ENCODE assay signal across 14 mouse cellular contexts in genomic region chr2:166974177-166974872, GRCm38 (mm10). TPM values are rescaled to one million over a fixed set of nuclear protein-coding genes. Genes with fewer than 3 reads are reported as not detected.
DNase-seq lines count a peak whose midpoint lies in the region; TF ChIP-seq lines count a peak whose summit lies in the region.
"Had no signal": no experiment of that assay in that cellular context is flagged by ENCODE, and none has a peak within 500 bp of the region (broad histone marks: within the 10 kb centered on the region; RNA-seq: fewer than 3 reads in every experiment).

No protein-coding gene starts in this region.

- in situ Hi-C loops in CH12.LX (cut with MboI; ENCODE audit: low pct_ligation_motif_present, low pct_unique_long_range_greater_than_20kb, low sequenced_read_pairs), result no loop called here

- no peaks in the 10 kb centered on the region for H3K36me3 ChIP-seq in kidney, adult 2 months (ENCODE audit: control insufficient read depth, insufficient read depth, low read length)
- peaks cover 0 to 2% of the 10 kb centered on the region in 2 experiments for H3K36me3 ChIP-seq in CH12.LX (replicated peaks in 1 of 2; ENCODE audit: control insufficient read depth in 1 of 2, insufficient read depth in 1 of 2, low read length in 1 of 2)
- peaks cover 10% of the 10 kb centered on the region for H3K36me3 ChIP-seq in megakaryocyte, embryonic 14.5 days (replicated peaks; ENCODE audit: low read length)
- H3K36me3 ChIP-seq: heart, embryonic 10.5 days; hindbrain, embryonic 15.5 days; lung, embryonic 15.5 days; midbrain, embryonic 15.5 days had no signal

- TF ChIP-seq CTCF in kidney, adult 2 months (conservative IDR thresholded peaks at IDR 0.05; ENCODE audit: insufficient read depth, insufficient read length, low read depth, low read length), result no peak
- TF ChIP-seq CTCF in CH12.LX (conservative IDR thresholded peaks at IDR 0.05 in 1 of 2, IDR thresholded peaks at IDR 0.05 in 1 of 2; ENCODE audit: low read depth in 2 of 2, low read length in 2 of 2), result no peak
- no peak for TF ChIP-seq CTCF in cortical plate, adult 2 months (IDR thresholded peaks at IDR 0.05; ENCODE audit: extremely low read depth, insufficient read depth, low read length)

- TF ChIP-seq POLR2A in kidney, adult 2 months (IDR thresholded peaks at IDR 0.05; ENCODE audit: low read depth, low read length), result no peak
- TF ChIP-seq POLR2A in CH12.LX (IDR thresholded peaks at IDR 0.05; ENCODE audit: low read depth, low read length), result no peak
- TF ChIP-seq POLR2A in cortical plate, adult 2 months (IDR thresholded peaks at IDR 0.05; ENCODE audit: extremely low read depth, insufficient read depth, low read length), result no peak

- no peak overlapping the region for H3K4me3 ChIP-seq in kidney, adult 2 months (ENCODE audit: insufficient read depth, low read depth, low read length)
- H3K4me3 ChIP-seq in CH12.LX (replicated peaks in 1 of 3; ENCODE audit: low read depth in 2 of 3, low read length in 2 of 3, poor library complexity in 1 of 3), result peak overlapping the region in 1 of 3 experiments; percentile 7
- no peak overlapping the region for H3K4me3 ChIP-seq in cortical plate, adult 2 months (ENCODE audit: insufficient read depth, low read length)
- H3K4me3 ChIP-seq in megakaryocyte, embryonic 14.5 days (replicated peaks), result peak overlapping the region; percentile 57
- H3K4me3 ChIP-seq: heart, embryonic 10.5 days; hindbrain, embryonic 15.5 days; lung, embryonic 15.5 days; midbrain, embryonic 15.5 days had no signal

- dilution Hi-C loops in CH12.LX (cut with MboI; ENCODE audit: extremely low pct_ligation_motif_present, extremely low pct_unique_long_range_greater_than_20kb, low sequenced_read_pairs), result no loop called here

- no peaks in the 10 kb centered on the region for H3K9me3 ChIP-seq in CH12.LX (replicated peaks; ENCODE audit: low read length)
- H3K9me3 ChIP-seq in megakaryocyte, embryonic 14.5 days, result no peaks in the 10 kb centered on the region
- H3K9me3 ChIP-seq: heart, embryonic 10.5 days; hindbrain, embryonic 15.5 days; lung, embryonic 15.5 days; midbrain, embryonic 15.5 days had no signal

- peak overlapping the region; percentile 24; the same call in 1 of the 2 replicates for H3K4me2 ChIP-seq in CH12.LX (ENCODE audit: insufficient read depth, low read depth, poor library complexity, severe bottlenecking)
- H3K4me2 ChIP-seq: hindbrain, embryonic 15.5 days; lung, embryonic 15.5 days; midbrain, embryonic 15.5 days had no signal

- TF ChIP-seq EP300 in CH12.LX (IDR thresholded peaks at IDR 0.05; ENCODE audit: low read length), result peak; percentile 58

- DNase-seq in kidney, adult 2 months, result no peak
- no peak for DNase-seq in kidney, postnatal 10 days
- peak; percentile 45 for DNase-seq in CH12.LX (ENCODE audit: extremely low read depth)
- no peak for DNase-seq in right cerebral cortex, postnatal 14 days
- no peak for DNase-seq in embryo, embryonic 10 days (ENCODE audit: low spot score)
- DNase-seq: adrenal gland, postnatal 14 days; cerebellum, adult 9-10 months; kidney, postnatal 14 days had no signal

- 66% methylated on average over 6 of the region's 6 CpGs for WGBS in kidney, adult 2 months

- H3K9ac ChIP-seq in CH12.LX (ENCODE audit: insufficient read depth, low read depth), result no peak overlapping the region
- H3K9ac ChIP-seq: hindbrain, embryonic 15.5 days; lung, embryonic 15.5 days; midbrain, embryonic 15.5 days had no signal

- H3K27ac ChIP-seq in kidney, adult 2 months (ENCODE audit: insufficient read depth, low read depth, low read length), result 0 out of 2 replicates have a peak overlapping the region, but pooled peaks have one; percentile 5
- H3K27ac ChIP-seq in CH12.LX (ENCODE audit: insufficient read depth, low read depth), result peak overlapping the region; percentile 88
- 0 out of 2 replicates have a peak overlapping the region, but pooled peaks have one; percentile 25 for H3K27ac ChIP-seq in cortical plate, adult 2 months (ENCODE audit: insufficient read depth, low read length)
- H3K27ac ChIP-seq: heart, embryonic 10.5 days; hindbrain, embryonic 15.5 days; lung, embryonic 15.5 days; midbrain, embryonic 15.5 days had no signal

- peaks cover 53% of the 10 kb centered on the region for H3K79me2 ChIP-seq in CH12.LX (replicated peaks; ENCODE audit: control insufficient read depth, extremely low read depth, insufficient read depth, poor library complexity, severe bottlenecking)

- peaks cover 14% of the 10 kb centered on the region; the same call in 1 of the 2 replicates for H3K4me1 ChIP-seq in kidney, adult 2 months (ENCODE audit: control insufficient read depth, insufficient read depth, low read length)
- peaks cover 13 to 82% of the 10 kb centered on the region in 2 experiments for H3K4me1 ChIP-seq in CH12.LX (ENCODE audit: control insufficient read depth in 1 of 2, insufficient read depth in 2 of 2)
- peaks cover 9% of the 10 kb centered on the region; the same call in 1 of the 2 replicates for H3K4me1 ChIP-seq in cortical plate, adult 2 months (ENCODE audit: control insufficient read depth, insufficient read depth, low read length)
- peaks cover 96% of the 10 kb centered on the region for H3K4me1 ChIP-seq in megakaryocyte, embryonic 14.5 days
- H3K4me1 ChIP-seq: lung, embryonic 15.5 days had no signal

- H3K27me3 ChIP-seq in kidney, adult 2 months (replicated peaks; ENCODE audit: control insufficient read depth, insufficient read depth, low read length), result no peaks in the 10 kb centered on the region
- H3K27me3 ChIP-seq in CH12.LX (replicated peaks), result no peaks in the 10 kb centered on the region
- H3K27me3 ChIP-seq in megakaryocyte, embryonic 14.5 days (replicated peaks), result no peaks in the 10 kb centered on the region
- H3K27me3 ChIP-seq: hindbrain, embryonic 15.5 days; lung, embryonic 15.5 days; midbrain, embryonic 15.5 days had no signal

- no peak for TF ChIP-seq RAD21 in CH12.LX (IDR thresholded peaks at IDR 0.05; ENCODE audit: low read depth, low read length)

TF ChIP-seq in CH12.LX, 34 proteins besides CTCF, POLR2A, EP300 and RAD21 (continues in another document):
- no peak for TF ChIP-seq ZC3H11A (IDR thresholded peaks at IDR 0.05; ENCODE audit: low read depth, low read length)
- 0 out of 2 replicates have a peak, but pooled peaks have one; percentile 24 for TF ChIP-seq HCFC1 (IDR thresholded peaks at IDR 0.05; ENCODE audit: low read depth, low read length)
- TF ChIP-seq RCOR1 (conservative IDR thresholded peaks at IDR 0.05; ENCODE audit: low read depth, low read length), result no peak
- peak; percentile 74; the same call in 1 of the 2 replicates for TF ChIP-seq SIN3A (IDR thresholded peaks at IDR 0.05; ENCODE audit: low read length)
- no peak for TF ChIP-seq GABPA (IDR thresholded peaks at IDR 0.05; ENCODE audit: insufficient replicate concordance, low read depth, low read length)
- TF ChIP-seq ETS1 (conservative IDR thresholded peaks at IDR 0.05; ENCODE audit: low read depth, low read length), result no peak
- no peak for TF ChIP-seq MEF2A (IDR thresholded peaks at IDR 0.05; ENCODE audit: borderline replicate concordance, low read depth, low read length)
- TF ChIP-seq ZNF384 (IDR thresholded peaks at IDR 0.05; ENCODE audit: low read depth, low read length), result no peak
- 0 out of 2 replicates have a peak, but pooled peaks have one; percentile 2 for TF ChIP-seq MAX (IDR thresholded peaks at IDR 0.05; ENCODE audit: low read length)
- 0 out of 2 replicates have a peak, but pooled peaks have one; percentile 7 for TF ChIP-seq ELF1 (IDR thresholded peaks at IDR 0.05; ENCODE audit: low read depth, low read length)
- TF ChIP-seq TBP (conservative IDR thresholded peaks at IDR 0.05; ENCODE audit: low read depth, low read length), result no peak
- TF ChIP-seq JUND (conservative IDR thresholded peaks at IDR 0.05; ENCODE audit: low read depth, low read length), result no peak
- 0 out of 2 replicates have a peak, but pooled peaks have one; percentile 9 for TF ChIP-seq TCF12 (IDR thresholded peaks at IDR 0.05; ENCODE audit: low read depth, low read length)
- TF ChIP-seq MXI1 (IDR thresholded peaks at IDR 0.05; ENCODE audit: low read depth, low read length), result peak; percentile 73
- no peak; the same call in 1 of the 2 replicates for TF ChIP-seq IRF4 (IDR thresholded peaks at IDR 0.05; ENCODE audit: low read depth, low read length)
- no peak for TF ChIP-seq NRF1 (IDR thresholded peaks at IDR 0.05; ENCODE audit: low read depth, low read length)
- 0 out of 2 replicates have a peak, but pooled peaks have one; percentile 38 for TF ChIP-seq MAZ (IDR thresholded peaks at IDR 0.05; ENCODE audit: low read depth, low read length)
- TF ChIP-seq USF1 (IDR thresholded peaks at IDR 0.05; ENCODE audit: low read depth, low read length), result no peak
- peak; percentile 60 for TF ChIP-seq MYC (IDR thresholded peaks at IDR 0.05; ENCODE audit: low read depth, low read length)
- no peak for TF ChIP-seq PAX5 (IDR thresholded peaks at IDR 0.05; ENCODE audit: low read length)
- no peak for TF ChIP-seq KAT2A (IDR thresholded peaks at IDR 0.05; ENCODE audit: insufficient replicate concordance, low read length)
- no peak for TF ChIP-seq UBTF (IDR thresholded peaks at IDR 0.05; ENCODE audit: low read depth, low read length)
- TF ChIP-seq ZKSCAN1 (IDR thresholded peaks at IDR 0.05; ENCODE audit: borderline replicate concordance, low read depth, low read length), result no peak
- TF ChIP-seq BHLHE40 (IDR thresholded peaks at IDR 0.05; ENCODE audit: low read depth, low read length), result no peak; the same call in 1 of the 2 replicates
- no peak for TF ChIP-seq MAFK (IDR thresholded peaks at IDR 0.05; ENCODE audit: insufficient replicate concordance, low read length)
- no peak for TF ChIP-seq SMC3 (IDR thresholded peaks at IDR 0.05; ENCODE audit: low read depth, low read length)
- TF ChIP-seq CHD2 (IDR thresholded peaks at IDR 0.05; ENCODE audit: low read length), result no peak; the same call in 1 of the 2 replicates

RNA-seq across cellular contexts. Expression of gene Stau1, which starts 21.8 kb away (rescaled TPM):
- polyA plus RNA-seq in kidney, adult 2 months (2012; rRNA removed), result 25.7 and 34.2 TPM in 2 replicates
- total RNA-seq in CH12.LX (2012; rRNA removed), result 10.3 and 10.5 TPM in 2 replicates
- 6.9 and 8.0 TPM in 2 replicates for total RNA-seq in CH12.LX (2014; rRNA removed)
- 30.7 and 36.2 TPM in 2 replicates for polyA plus RNA-seq in CH12.LX (2012; ENCODE audit: insufficient read length, low read depth)
- polyA plus RNA-seq in cortical plate, adult 2 months (2012; rRNA removed), result 52.1 and 54.4 TPM in 2 replicates
- polyA plus RNA-seq in megakaryocyte, embryonic 14.5 days (2012; ENCODE audit: insufficient read depth, low replicate concordance), result 10.0 and 13.2 TPM in 2 replicates

RNA-seq across cellular contexts. Expression of gene Ddx27, which starts 40.7 kb away (rescaled TPM):
- 14.9 and 15.0 TPM in 2 replicates for polyA plus RNA-seq in kidney, adult 2 months (2012; rRNA removed)
- total RNA-seq in CH12.LX (2012; rRNA removed), result 157 and 186 TPM in 2 replicates
- 137 and 139 TPM in 2 replicates for total RNA-seq in CH12.LX (2014; rRNA removed)
- polyA plus RNA-seq in CH12.LX (2012; ENCODE audit: insufficient read length, low read depth), result 224 and 228 TPM in 2 replicates
- 34.9 and 35.6 TPM in 2 replicates for polyA plus RNA-seq in cortical plate, adult 2 months (2012; rRNA removed)
- polyA plus RNA-seq in megakaryocyte, embryonic 14.5 days (2012; ENCODE audit: insufficient read depth, low replicate concordance), result 26.6 and 26.8 TPM in 2 replicates

Comparison
In these comparisons a context has a peak if more than half of its experiments do, and no peak if none do; other contexts are left out.
1. H3K27ac ChIP-seq: peak in every context shown above with its lines; median percentile 88 in CH12.LX; 25 in cortical plate, adult 2 months; 5 in kidney, adult 2 months.